Mouse (Mus musculus) midbrain, embryonic 14.5 days (tissue): ENCODE data around the gene Pheta2. TPM values are rescaled to one million over a fixed set of nuclear protein-coding genes. Genes with fewer than 3 reads are reported as not detected.

Source experiments
- ATAC-seq: fragments of 200-750 bp; cut with Nextera tagmentation; 2 replicates; pipeline ENCODE4 v1.8.0; 2017; ENCODE audit warnings: moderate number of reproducible peaks, moderate library complexity; ENCODE audit not compliant: low FRiP score, low TSS enrichment
- DNase-seq: peaks from one replicate; pipeline ENCODE4 v3.0.0-alpha.2; 2015
- H3K27ac ChIP-seq: fragments of 300-500 bp; sonication (generic); replicated peaks from 2 replicates; pipeline ENCODE4 v1.5.1; 2014; ENCODE audit warnings: mild to moderate bottlenecking, low read depth, low read length, moderate library complexity
- H3K27me3 ChIP-seq: fragments of 300-500 bp; sonication (generic); 2 replicates; pipeline ENCODE4 v1.6.1; 2014; ENCODE audit warnings: low read length, control low read depth, mixed read lengths; ENCODE audit not compliant: control insufficient read depth, insufficient read depth
- H3K36me3 ChIP-seq: fragments of 300-500 bp; sonication (generic); 2 replicates; pipeline ENCODE4 v1.6.1; 2014; ENCODE audit warnings: low read length, control low read depth; ENCODE audit not compliant: control insufficient read depth, insufficient read depth
- H3K4me1 ChIP-seq: fragments of 300-500 bp; sonication (generic); 2 replicates; pipeline ENCODE4 v1.6.1; 2014; ENCODE audit warnings: mild to moderate bottlenecking, antibody characterized with exemption, low read length, control low read depth; ENCODE audit not compliant: control insufficient read depth, insufficient read depth
- H3K4me2 ChIP-seq: fragments of 300-500 bp; sonication (generic); 2 replicates; pipeline ENCODE4 v1.6.1; 2014; ENCODE audit warnings: mild to moderate bottlenecking, low read length, moderate library complexity
- H3K4me3 ChIP-seq: fragments of 300-500 bp; sonication (generic); replicated peaks from 2 replicates; pipeline ENCODE4 v1.5.1; 2014; ENCODE audit warnings: low read depth, low read length
- H3K9ac ChIP-seq: fragments of 300-500 bp; sonication (generic); replicated peaks from 2 replicates; pipeline ENCODE4 v1.6.1; 2014; ENCODE audit warnings: mild to moderate bottlenecking, low read length, moderate library complexity
- H3K9me3 ChIP-seq: fragments of 300-500 bp; sonication (generic); 2 replicates; pipeline ENCODE4 v1.6.1; 2016; ENCODE audit warnings: low read length, control low read depth, mixed read lengths; ENCODE audit not compliant: control insufficient read depth
- WGBS: fragments of 180-500 bp; shearing (Covaris S2); extraction: QIAGEN DNeasy Blood & Tissue Kit; methylation state at CpG from one replicate; pipeline ENCODE4 v1.1.7; 2014; 5-methylcytosine and 5-hydroxymethylcytosine counted together
- polyA plus RNA-seq: library from polyadenylated mRNA; unstranded; fragments of >200 nt; fragmentation: Nextera tagmentation; extraction: Ambion mirVana; gene quantifications from 2 replicates; pipeline ENCODE4 v1.2.1, GENCODE M21; 2014

Gene Pheta2
- polyA plus RNA-seq, 1 experiment from 2014 or later: 1.3 TPM

DNA sequence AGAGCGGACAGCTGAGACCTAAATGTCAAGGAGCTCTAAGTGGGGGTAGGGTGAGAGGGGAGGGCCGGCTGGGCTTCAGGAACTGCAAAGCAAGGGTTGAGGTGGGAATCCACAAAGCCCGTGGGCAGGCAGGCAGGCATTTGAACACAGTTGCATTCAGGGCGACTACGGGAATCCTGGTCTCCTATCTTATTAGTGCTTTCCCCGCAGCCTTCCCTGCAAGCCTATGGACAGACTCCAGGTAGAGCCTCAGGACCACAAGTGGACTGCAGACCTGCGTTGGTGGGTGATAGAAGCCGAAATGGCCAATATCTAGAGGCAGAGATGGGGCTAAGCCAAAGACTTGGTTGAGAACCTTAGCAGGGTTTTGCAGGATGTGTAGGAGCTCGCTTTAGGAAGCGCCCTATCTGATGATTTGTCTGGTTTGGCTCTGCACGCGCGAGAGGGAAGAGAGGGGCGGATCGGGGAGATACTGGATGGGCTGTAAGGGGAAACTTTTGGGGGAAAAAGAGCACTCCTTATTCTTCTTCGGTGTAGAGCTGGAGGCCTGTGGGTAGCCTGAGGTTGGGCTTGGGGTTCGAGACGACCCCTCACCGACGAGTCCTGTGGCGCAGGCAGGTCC is 1.8 kb downstream of the Pheta2 start:
- no peaks in the 10 kb centered on the region for H3K9me3 ChIP-seq
- peak overlapping the region; percentile 47 for H3K4me2 ChIP-seq
- H3K27ac ChIP-seq: no peak overlapping the region
- ATAC-seq: no peak
- H3K9ac ChIP-seq: no peak overlapping the region
- H3K4me1 ChIP-seq: peaks cover 14% of the 10 kb centered on the region
- H3K36me3 ChIP-seq: peaks cover 4% of the 10 kb centered on the region; the same call in 1 of the 2 replicates
- no peak for DNase-seq
- 47% methylated on average over 21 of the region's 21 CpGs for WGBS
- peak overlapping the region; percentile 21 for H3K4me3 ChIP-seq
- H3K27me3 ChIP-seq: peaks cover 9% of the 10 kb centered on the region

DNA sequence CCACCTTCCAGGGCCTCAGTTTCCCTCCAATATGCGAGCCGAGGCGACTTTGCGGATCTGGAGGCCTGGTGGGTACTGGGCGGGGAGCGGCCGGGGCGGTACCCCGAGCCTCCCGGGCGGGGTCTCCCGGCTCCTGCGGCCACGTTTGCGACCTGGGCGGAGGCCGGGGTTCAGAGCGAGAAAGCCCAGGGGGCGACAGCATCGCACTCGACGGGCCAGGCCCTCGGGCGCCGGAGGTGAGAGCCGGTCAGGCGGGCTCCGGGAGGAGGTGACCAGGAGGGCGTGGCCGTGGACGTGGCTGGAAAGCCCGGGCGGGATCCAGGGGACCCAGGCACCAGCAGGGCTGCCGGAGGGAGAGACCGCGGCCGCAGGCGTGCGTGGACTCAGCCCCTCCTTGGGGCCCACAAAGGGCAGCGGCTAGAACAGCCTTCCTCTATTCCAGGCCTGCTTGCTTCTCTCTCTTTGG is 2.3 kb downstream of the Pheta2 start:
- peak overlapping the region; percentile 47 for H3K4me2 ChIP-seq
- H3K4me1 ChIP-seq: peaks cover 14% of the 10 kb centered on the region
- DNase-seq (peak; percentile 35), ATAC-seq (no peak)
- peak overlapping the region; percentile 21 for H3K4me3 ChIP-seq
- H3K9me3 ChIP-seq: no peaks in the 10 kb centered on the region
- peaks cover 9% of the 10 kb centered on the region for H3K27me3 ChIP-seq
- 4% methylated on average over 40 of the region's 40 CpGs for WGBS
- no peak overlapping the region for H3K27ac ChIP-seq
- peak overlapping the region; percentile 42; the same call in 1 of the 2 replicates for H3K9ac ChIP-seq
- no peaks in the 10 kb centered on the region for H3K36me3 ChIP-seq

DNA sequence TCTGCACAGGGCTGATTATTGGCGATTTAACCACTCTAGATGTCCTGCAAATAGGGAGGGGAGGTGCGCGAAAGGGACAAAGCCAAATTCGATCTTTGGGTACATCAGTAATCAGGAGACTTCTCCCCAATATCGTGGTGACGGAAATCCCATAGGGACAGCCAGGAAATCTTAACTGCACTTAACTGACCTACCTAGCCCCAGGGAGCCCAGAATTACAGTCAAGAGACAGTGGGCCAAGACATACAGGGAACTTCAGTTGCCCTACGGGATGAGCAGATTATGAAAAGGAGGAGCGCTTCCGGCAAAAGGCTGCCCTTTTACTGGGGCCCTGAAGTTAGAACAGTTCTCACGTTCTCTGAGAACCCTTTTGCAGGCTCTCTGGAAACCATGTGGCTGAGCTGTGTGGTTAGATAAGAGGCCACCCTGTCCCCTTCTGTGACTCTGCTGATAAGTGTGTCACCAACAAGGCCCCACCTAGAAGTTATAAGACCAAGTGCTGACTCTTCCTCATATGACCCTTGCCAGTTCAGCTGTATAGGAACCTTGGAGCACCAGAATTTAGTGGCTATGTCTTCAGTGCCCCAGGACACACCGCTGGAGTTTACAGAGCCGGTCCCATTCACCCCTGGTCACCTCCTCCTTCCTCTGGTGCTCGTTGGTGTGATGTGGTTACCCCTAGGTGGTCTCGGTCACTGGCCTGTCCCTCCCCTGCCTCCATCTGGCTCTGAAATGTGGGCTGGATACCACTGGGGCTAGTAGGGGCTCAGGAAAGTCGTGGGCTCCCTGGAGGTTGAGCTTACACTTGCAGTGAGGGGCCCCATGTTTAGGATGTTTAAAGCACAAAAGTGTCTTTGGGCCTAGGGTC is 3.2 kb downstream of the Pheta2 start:
- 71% methylated on average over 15 of the region's 15 CpGs for WGBS
- H3K9ac ChIP-seq: no peak overlapping the region
- H3K9me3 ChIP-seq: no peaks in the 10 kb centered on the region
- no peaks in the 10 kb centered on the region for H3K36me3 ChIP-seq
- peak overlapping the region; percentile 47; the same call in 1 of the 2 replicates for H3K4me2 ChIP-seq
- H3K4me3 ChIP-seq: no peak overlapping the region
- H3K27me3 ChIP-seq: peaks cover 9% of the 10 kb centered on the region
- no peak for DNase-seq
- no peak overlapping the region for H3K27ac ChIP-seq
- ATAC-seq: no peak
- peaks cover 19% of the 10 kb centered on the region for H3K4me1 ChIP-seq

DNA sequence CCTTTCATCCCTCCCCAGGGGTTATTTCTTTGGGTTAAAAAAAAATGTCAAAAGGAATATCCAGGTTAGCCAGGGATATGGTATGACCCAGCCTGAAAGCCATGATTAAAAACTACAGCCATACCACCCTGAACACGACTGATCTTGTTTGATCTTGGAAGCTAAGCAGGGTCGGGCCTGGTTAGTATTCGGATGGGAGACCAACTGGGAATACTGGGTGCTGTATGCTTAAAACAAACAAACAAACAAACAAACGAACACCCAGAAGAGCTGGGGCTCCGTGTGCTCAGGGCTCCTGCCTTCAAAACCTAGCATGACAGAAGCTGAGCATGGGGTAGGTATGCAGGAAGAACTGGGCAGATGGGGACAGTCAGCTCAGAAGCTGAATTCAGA is 3.8 kb downstream of the Pheta2 start:
- Histone ChIP-seq H3K36me3 (no peaks in the 10 kb centered on the region), H3K27ac (no peak overlapping the region), H3K4me2 (no peak overlapping the region), H3K4me1 (peaks cover 24% of the 10 kb centered on the region), H3K27me3 (peaks cover 9% of the 10 kb centered on the region), H3K9me3 (no peaks in the 10 kb centered on the region), H3K9ac (no peak overlapping the region), H3K4me3 (no peak overlapping the region)
- WGBS: 77% methylated on average over 5 of the region's 5 CpGs
- DNase-seq (no peak), ATAC-seq (no peak)

DNA sequence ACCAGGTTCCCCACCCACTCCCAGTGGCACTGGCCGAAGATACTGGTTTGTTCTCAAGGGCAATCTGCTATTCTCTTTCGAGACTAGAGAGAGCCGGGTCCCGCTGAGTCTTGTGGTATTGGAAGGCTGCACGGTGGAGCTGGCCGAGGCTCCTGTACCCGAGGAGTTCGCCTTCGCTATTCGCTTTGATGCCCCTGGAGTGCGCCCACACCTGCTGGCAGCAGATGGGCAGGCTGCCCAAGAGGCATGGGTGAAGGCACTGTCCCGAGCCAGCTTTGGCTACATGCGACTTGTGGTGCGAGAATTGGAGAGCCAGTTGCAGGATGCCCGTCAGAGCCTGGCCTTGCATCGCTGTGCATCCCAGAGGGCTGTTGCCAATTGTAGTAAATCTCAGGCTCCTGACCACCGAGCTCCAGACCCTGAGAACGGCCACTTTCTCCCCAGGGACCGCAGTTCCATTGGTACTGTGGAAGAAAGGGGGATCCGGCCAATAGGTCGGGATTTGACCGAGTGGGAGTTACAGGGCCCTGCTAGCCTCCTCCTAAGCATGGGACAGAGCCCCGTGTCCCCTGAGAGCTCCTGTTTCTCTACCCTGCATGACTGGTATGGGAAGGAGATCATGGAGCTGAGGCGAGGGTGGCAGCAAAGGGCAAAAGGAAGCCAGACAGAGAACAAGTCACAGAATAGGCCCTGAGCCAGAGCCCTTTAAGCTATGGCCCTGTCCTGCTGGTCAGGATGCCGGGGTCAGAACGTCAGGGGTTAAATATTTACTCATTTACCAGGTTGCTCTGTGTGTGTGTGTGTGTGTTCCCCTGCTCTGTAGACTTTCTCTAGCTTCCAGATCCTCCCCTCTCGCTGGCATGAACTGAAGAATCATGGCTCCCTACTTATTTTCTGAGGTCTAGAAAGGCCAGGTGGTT is 4.9 kb downstream of the Pheta2 start:
- no peak overlapping the region for H3K9ac ChIP-seq
- H3K9me3 ChIP-seq: no peaks in the 10 kb centered on the region
- H3K4me2 ChIP-seq: no peak overlapping the region
- DNase-seq: no peak
- H3K4me3 ChIP-seq: no peak overlapping the region
- 91% methylated on average over 27 of the region's 27 CpGs for whole genome bisulfite sequencing
- H3K27me3 ChIP-seq: peaks cover 9% of the 10 kb centered on the region
- ATAC-seq: no peak
- no peak overlapping the region for H3K27ac ChIP-seq
- H3K36me3 ChIP-seq: peaks cover 7% of the 10 kb centered on the region
- peaks cover 16% of the 10 kb centered on the region for H3K4me1 ChIP-seq

DNA sequence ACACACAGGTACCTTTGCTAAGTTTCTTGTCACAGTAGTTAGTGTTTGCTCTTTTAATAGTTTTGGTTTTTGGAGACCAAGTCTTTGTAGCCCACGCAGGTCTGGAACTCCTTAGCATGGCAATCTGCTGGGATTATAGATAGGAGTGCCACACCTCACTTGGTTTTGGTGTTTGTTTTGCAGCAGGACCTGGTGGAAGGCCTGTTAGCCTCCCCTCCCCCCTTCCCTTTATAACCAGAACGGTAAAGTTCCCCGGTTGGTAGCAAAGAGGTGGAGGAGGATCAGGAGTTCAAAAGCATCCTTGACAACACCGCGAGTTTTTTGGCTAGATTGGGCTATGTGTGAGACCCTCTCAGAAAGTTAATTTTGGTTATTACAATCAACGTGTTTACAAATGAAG is 6.2 kb downstream of the Pheta2 start:
- Histone ChIP-seq H3K9ac (no peak overlapping the region), H3K4me3 (no peak overlapping the region), H3K27me3 (peaks cover 8% of the 10 kb centered on the region), H3K27ac (no peak overlapping the region), H3K36me3 (peaks cover 20% of the 10 kb centered on the region), H3K4me1 (peaks cover 16% of the 10 kb centered on the region), H3K4me2 (no peak overlapping the region), H3K9me3 (no peaks in the 10 kb centered on the region)
- DNase-seq (no peak), ATAC-seq (no peak)
- WGBS: 96% methylated on average over 6 of the region's 6 CpGs

DNA sequence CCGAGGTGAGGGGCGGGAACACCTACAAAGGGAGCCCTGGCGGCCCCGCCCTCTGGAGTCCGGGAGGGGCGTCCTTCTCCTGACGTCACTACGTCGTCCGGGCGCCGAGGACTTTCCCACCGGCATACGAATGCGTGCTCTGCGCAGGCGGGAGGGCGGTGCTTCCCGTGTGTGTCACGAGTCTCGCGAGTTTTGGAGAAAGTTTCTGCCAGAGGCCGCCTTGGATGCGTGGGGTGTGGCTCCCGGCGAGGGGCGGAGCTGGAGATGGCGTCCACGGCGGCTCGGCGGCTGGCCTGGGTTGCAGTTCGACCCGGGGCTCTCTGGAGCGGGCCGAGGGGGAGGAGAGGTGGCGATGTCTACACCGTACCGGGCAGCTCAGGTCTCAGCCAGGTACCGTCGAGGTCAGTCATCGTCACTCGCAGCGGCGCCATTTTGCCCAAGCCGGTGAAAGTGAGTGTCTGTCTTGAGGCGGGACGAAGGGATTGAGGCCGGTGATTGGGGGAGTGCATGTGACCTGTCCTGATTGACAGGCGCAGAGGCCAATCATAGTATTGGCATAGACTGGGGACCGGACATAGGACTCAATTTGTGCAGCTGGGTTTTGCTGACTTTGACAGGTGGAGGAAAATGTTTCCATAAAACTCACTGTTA is 7.2 kb downstream of the Pheta2 start:
- ATAC-seq: peak; percentile 99
- Histone ChIP-seq H3K27ac (peak overlapping the region; percentile 91), H3K36me3 (peaks cover 30% of the 10 kb centered on the region), H3K4me1 (peaks cover 16% of the 10 kb centered on the region), H3K9ac (peak overlapping the region; percentile 72), H3K4me3 (peak overlapping the region; percentile 63), H3K4me2 (peak overlapping the region; percentile 78), H3K27me3 (no peaks in the 10 kb centered on the region), H3K9me3 (no peaks in the 10 kb centered on the region)
- peak; percentile 99 for DNase-seq
- under 1% methylated on average over 51 of the region's 51 CpGs for WGBS
